In genomic region chr5:89147282-89147790, GRCm38 (mm10) we compare ENCODE assay signal across 11 mouse cellular contexts.
A peak's percentile ranks its signal among the peaks of the same experiment; 100 is the strongest.
DNase-seq lines count a peak whose midpoint lies in the region; ATAC-seq and TF ChIP-seq lines count a peak whose summit lies in the region.
"Had no signal": no experiment of that assay in that cellular context is flagged by ENCODE, and none has a peak within 500 bp of the region (broad histone marks: within the 10 kb centered on the region; RNA-seq: fewer than 3 reads in every experiment).

No protein-coding gene starts in this region.

- DNase-seq in embryo, embryonic 10 days (ENCODE audit: low spot score) = peak; percentile 35
- no peak for DNase-seq in embryo, embryonic 9.5 days (ENCODE audit: extremely low spot score)
- peak; percentile 56 for DNase-seq in 3T3-L1 (ENCODE audit: low read depth, low spot score)
- peak; percentile 7 for DNase-seq in limb, embryonic 14.5 days (ENCODE audit: low spot score)
- no peak for DNase-seq in left cerebral cortex, adult 2 months (ENCODE audit: extremely low spot score in 1 of 2, low spot score in 2 of 2)
- DNase-seq in layer of hippocampus, adult 8-10 months (ENCODE audit: low spot score in 2 of 2) = no peak
- DNase-seq in right cerebral cortex, postnatal 4 days = no peak
- DNase-seq: B cell, adult 2 months; cerebellum, adult 11 months had no signal

- intact Hi-C loops in left cerebral cortex, adult 2 months (cut with DNase I) = no loop called here

- H3K4me2 ChIP-seq in limb, embryonic 14.5 days (replicated peaks; ENCODE audit: low read depth, low read length, severe bottlenecking) = no peak overlapping the region
- H3K4me2 ChIP-seq: heart, embryonic 12.5 days had no signal

- H3K9me3 ChIP-seq in limb, embryonic 14.5 days (ENCODE audit: control insufficient read depth, low read length) = no peaks in the 10 kb centered on the region
- H3K9me3 ChIP-seq: heart, embryonic 12.5 days had no signal

- H3K27me3 ChIP-seq in limb, embryonic 14.5 days (ENCODE audit: control insufficient read depth, insufficient read depth, low read length) = no peaks in the 10 kb centered on the region
- H3K27me3 ChIP-seq: heart, embryonic 12.5 days had no signal

- TF ChIP-seq CTCF in left cerebral cortex, adult 2 months (IDR thresholded peaks at IDR 0.05) = no peak

- no peak overlapping the region for H3K4me3 ChIP-seq in limb, embryonic 14.5 days (replicated peaks; ENCODE audit: low read length)
- no peak overlapping the region for H3K4me3 ChIP-seq in left cerebral cortex, adult 2 months
- H3K4me3 ChIP-seq: heart, embryonic 12.5 days had no signal

- H3K36me3 ChIP-seq in limb, embryonic 14.5 days (ENCODE audit: control insufficient read depth, insufficient read depth, low read length) = no peaks in the 10 kb centered on the region
- H3K36me3 ChIP-seq: heart, embryonic 12.5 days had no signal

- ATAC-seq in hematopoietic stem cell, adult 5-6 weeks (replicated peaks in 1 of 2; ENCODE audit: insufficient read depth in 1 of 2, low FRiP score in 2 of 2, low TSS enrichment in 1 of 2, low read depth in 1 of 2, poor library complexity in 2 of 2, severe bottlenecking in 2 of 2) = peak; percentile 75 to 84
- ATAC-seq in limb, embryonic 14.5 days (ENCODE audit: low FRiP score, low read depth) = no peak

- no peak overlapping the region for H3K9ac ChIP-seq in limb, embryonic 14.5 days (ENCODE audit: low read depth, low read length, severe bottlenecking)
- H3K9ac ChIP-seq: heart, embryonic 12.5 days had no signal

- 18% methylated on average over 13 of the region's 13 CpGs for WGBS in limb, embryonic 14.5 days

- TF ChIP-seq POLR2A in limb, embryonic 14.5 days (IDR thresholded peaks at IDR 0.05; ENCODE audit: borderline replicate concordance, extremely low read depth, insufficient read depth, insufficient read length) = no peak

- H3K27ac ChIP-seq in limb, embryonic 14.5 days (replicated peaks; ENCODE audit: low read depth, low read length) = no peak overlapping the region
- H3K27ac ChIP-seq in left cerebral cortex, adult 2 months = no peak overlapping the region

- peaks cover 6% of the 10 kb centered on the region; the same call in 1 of the 2 replicates for H3K4me1 ChIP-seq in limb, embryonic 14.5 days (ENCODE audit: control insufficient read depth, insufficient read depth, low read length)

Comparison
In these comparisons a context has a peak if more than half of its experiments do, and no peak if none do; other contexts are left out.
1. DNase-seq: peak in embryo, embryonic 10 days (single experiment), 3T3-L1 (single experiment) and limb, embryonic 14.5 days (single experiment); none in embryo, embryonic 9.5 days (single experiment), left cerebral cortex, adult 2 months (0 of 2), layer of hippocampus, adult 8-10 months (0 of 2) and right cerebral cortex, postnatal 4 days (single experiment).